Mouse (Mus musculus): ENCODE measurements around the gene Sypl.

DNA sequence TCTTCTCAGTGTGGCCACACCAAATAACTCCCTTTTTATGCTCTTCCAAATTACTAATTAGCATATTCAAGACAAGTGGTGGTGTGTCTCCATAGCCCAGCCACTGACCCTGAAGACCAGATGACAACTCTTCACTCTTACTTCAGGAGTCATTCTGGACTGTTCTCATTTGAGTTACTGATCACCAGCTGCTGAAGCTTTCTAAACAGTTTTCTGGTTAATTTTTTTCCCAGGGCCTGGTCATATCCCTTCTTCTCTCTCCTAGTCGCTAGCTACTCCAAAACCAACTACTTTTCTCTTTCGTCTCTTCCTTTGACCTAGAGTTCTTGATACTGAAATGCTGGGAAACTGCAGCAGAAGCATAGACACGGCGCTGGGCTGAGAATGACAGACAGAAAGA lies 12.6 kb upstream of the Sypl start:
- no peak for TF ChIP-seq GATA1 (IDR thresholded peaks at IDR 0.05; ENCODE audit: low read length)
- TF ChIP-seq TAL1 (IDR thresholded peaks at IDR 0.05; ENCODE audit: low read length), result no peak

Measured in erythroblast, embryonic 14.5 days (primary cell).